Mouse (Mus musculus) urinary bladder, adult 18-20 months (tissue): ENCODE measurements around the gene H2-Ab1.

Experiments used
- DNase-seq, 2 experiments: peaks; one replicate each; pipeline ENCODE4 v3.0.0; 2022; ENCODE audit warnings: low spot score in 2 of 2, mixed read lengths in 2 of 2

H2-Ab1 gene

DNA sequence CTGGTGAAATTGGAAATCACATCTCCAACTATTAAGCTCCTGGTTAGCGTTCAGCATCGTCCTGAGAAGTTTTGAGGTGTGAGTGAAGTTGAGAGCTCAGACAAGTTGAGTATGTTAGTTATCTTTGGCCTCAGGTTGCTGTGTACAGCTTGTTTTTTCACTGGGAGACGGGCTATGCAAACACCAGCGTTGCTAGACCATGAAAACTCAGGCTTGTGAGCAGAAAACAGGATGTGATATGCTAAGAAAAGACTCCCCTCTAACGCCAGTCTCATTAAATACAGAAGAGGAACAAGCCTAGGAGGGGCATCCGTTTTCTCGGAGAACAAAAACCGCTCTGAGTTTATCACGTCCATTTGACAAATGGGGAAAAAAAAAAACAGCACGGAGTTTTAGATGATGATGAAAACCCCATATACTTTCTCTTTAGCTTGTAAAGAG, 17.9 kb upstream of the H2-Ab1 start:
- DNase-seq = no peak

DNA sequence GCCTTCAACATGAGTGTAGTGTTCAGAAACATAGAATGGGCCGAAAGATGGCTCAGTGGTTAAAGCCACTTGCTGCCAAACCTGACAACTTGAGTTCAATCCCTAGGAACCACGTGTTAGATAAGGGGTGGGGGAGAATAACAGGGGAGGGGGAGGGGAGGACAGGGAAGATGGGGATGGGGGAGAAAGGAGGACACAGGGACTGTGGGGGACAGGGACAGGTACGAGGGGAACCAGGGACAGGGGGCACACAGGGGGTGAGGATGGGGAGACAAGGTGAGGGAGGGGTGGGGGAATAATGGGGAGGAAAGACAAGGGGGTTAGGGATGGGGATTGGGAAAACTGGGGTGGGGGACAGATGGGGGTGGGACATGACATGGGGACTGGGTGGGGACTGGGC, 17.1 kb upstream of the H2-Ab1 start:
- no peak for DNase-seq

- DNase-seq = no peak
Observed at GRCm38 (mm10) chr17:34240916-34241315, 16.6 kb upstream of the H2-Ab1 start.

DNA sequence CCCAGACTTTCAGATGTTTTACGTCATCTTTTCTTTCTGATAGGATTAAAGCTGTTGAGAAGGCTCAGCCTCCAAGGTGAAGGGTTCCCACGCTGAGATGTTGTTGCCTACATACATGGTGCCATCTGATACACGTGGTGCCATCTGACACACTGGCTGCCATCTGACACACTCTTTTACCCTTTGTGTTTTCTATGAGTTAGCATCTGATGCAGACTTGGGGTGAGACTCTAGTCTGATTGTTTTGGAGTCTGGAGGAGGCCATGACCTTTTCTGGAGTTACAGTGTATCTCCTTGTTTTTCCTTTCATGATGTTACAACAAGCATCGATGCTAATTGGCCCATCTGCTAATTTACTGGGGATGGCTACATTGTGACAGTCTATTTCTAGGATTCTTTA, 12.8 kb upstream of the H2-Ab1 start:
- DNase-seq = no peak

- no peak for DNase-seq
Observed at GRCm38 (mm10) chr17:34247047-34247446, 10.4 kb upstream of the H2-Ab1 start.

GRCm38 (mm10) chr17:34248764-34249163, 8.7 kb upstream of the H2-Ab1 start:
- DNase-seq = no peak

GRCm38 (mm10) chr17:34249361-34249760, 8.1 kb upstream of the H2-Ab1 start:
- DNase-seq = no peak

GRCm38 (mm10) chr17:34249878-34250277, 7.6 kb upstream of the H2-Ab1 start:
- DNase-seq = no peak

DNA sequence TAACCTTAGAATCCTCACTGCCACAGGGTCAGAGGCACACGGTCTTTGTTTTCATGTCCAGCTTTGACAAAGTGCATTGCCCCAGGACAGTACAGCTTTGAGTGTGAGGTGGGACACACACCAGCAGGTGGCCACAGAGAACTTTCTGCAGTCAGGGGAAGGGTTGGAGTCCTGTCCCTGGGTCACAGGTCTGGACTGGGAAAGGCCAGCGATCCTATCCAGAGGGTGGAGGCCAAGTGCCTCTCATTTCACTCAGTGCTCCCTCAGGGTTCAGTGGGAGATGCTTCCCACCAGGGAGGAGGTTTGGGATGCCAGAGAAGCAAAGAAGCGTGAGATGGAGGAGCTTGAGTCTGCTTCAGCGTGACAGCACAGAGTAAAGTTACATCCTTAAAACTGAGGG, 5.8 kb upstream of the H2-Ab1 start:
- DNase-seq = no peak

GRCm38 (mm10) chr17:34256501-34256900, 988 bp upstream of the H2-Ab1 start:
- DNase-seq = no peak

- no peak for DNase-seq
Observed at GRCm38 (mm10) chr17:34260551-34260950, 3.1 kb downstream of the H2-Ab1 start.

GRCm38 (mm10) chr17:34261502-34261901, 4.0 kb downstream of the H2-Ab1 start:
- DNase-seq = peak in 1 of 2 experiments; percentile 32

- DNase-seq = peak; percentile 38 to 56
Observed at GRCm38 (mm10) chr17:34263068-34263467, 5.6 kb downstream of the H2-Ab1 start.

GRCm38 (mm10) chr17:34263811-34264371, 6.4 kb downstream of the H2-Ab1 start:
- DNase-seq = no peak

DNA sequence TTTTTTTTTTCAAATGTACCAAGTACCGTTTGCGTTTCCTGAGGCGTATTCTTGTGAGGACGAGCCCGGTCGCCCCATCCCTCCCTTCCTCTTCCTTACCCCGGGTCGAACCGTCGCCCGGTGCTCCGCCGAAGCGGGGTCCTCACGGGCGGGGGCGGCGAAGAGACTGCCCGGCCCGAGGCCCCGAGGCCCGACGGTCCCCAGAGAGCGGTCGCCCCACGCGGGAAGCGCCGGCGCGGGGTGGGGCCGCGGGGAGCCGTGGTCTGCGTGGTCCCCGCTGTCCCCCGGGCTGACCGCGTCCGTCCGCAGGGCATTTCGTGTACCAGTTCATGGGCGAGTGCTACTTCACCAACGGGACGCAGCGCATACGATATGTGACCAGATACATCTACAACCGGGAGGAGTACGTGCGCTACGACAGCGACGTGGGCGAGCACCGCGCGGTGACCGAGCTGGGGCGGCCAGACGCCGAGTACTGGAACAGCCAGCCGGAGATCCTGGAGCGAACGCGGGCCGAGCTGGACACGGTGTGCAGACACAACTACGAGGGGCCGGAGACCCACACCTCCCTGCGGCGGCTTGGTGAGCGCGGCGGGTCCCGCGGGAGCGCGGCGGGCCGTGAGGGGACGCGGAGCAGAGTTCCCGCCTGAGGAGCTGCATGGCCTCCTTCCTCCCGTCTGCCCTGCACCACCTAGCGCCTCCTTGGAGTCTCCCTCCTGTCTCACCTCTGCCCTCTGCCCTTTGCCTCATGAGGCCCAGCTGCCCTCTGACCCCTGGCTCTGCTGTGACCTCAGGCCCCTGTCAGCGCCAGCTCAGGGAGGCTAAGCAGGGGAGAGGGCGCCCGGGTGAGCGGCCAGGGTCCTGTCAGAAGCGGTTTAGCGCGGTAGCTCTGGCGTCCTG, 7.2 kb downstream of the H2-Ab1 start:
- peak in 1 of 2 experiments; percentile 18 for DNase-seq

DNA sequence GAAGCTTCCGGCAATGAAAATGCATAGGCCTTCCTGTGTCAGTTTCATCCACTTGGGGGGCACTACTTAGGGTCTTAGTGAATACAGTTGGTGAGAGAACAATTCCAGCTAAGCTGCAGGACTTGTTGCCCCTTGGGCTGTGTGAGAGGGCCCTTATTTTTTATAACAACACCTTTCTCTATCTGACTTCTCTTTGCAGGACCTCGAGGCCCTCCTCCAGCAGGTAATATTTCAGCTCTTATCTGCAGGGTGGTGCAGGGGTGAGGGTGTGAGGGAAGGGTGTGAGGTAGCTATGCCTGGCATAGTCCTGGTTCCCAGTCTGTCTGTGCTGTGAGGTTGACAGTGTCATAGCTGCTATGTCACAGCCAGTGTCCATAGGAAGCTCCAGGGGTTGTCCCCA, 10.8 kb downstream of the H2-Ab1 start:
- no peak for DNase-seq

DNA sequence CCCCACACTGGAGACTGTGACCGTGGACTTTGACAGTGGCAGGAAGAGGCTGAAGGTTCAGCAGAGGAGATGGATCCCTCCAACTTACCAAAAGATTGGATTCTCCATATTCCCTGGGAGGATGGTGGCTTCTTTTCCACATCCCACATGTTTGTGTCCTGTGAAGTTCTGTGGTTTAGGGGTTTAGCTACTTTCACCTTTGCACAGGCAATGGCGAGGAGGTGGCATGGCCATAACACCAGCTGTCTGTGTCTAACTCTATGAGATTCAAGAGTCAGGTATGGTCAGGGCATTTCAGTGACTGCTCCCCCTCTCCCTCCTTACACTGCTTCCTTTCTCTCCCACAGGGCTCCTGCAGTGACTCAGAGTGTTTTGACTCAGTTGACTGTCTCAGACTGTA, 11.3 kb downstream of the H2-Ab1 start:
- DNase-seq = no peak

GRCm38 (mm10) chr17:34269817-34270216, 12.3 kb downstream of the H2-Ab1 start:
- DNase-seq = no peak

GRCm38 (mm10) chr17:34270230-34270629, 12.7 kb downstream of the H2-Ab1 start:
- DNase-seq = no peak

DNA sequence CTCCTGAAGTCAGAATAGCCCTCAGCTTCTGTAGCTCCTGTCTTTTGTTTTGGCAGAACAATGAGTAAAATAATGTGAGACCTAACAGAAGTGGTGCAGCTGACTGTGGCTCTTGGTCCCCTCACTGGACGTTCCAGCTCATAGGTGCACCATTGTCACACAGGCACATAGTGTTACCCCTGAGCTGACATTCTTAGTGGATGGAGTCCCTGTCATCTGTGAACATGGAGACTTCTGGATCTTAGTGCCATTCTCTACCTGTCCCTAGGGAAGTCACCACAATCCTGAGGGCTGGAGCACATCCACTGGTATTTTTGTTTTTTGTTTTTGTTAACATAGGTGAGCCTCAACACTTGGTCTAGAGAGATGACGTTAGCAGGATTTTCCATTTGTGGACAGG, 13.5 kb downstream of the H2-Ab1 start:
- no peak for DNase-seq

GRCm38 (mm10) chr17:34272102-34272501, 14.6 kb downstream of the H2-Ab1 start:
- DNase-seq = no peak

- DNase-seq = no peak
Observed at GRCm38 (mm10) chr17:34280499-34281038, 23.1 kb downstream of the H2-Ab1 start.

- DNase-seq = no peak
Observed at GRCm38 (mm10) chr17:34281836-34282235, 24.3 kb downstream of the H2-Ab1 start.
